Mouse (Mus musculus) forebrain, embryonic 11.5 days (tissue): ENCODE results near the gene Smc4. TPM values are rescaled to one million over a fixed set of nuclear protein-coding genes. Genes with fewer than 3 reads are reported as not detected.

ENCODE experiments used
- ATAC-seq: fragments of 200-750 bp; cut with Nextera tagmentation; replicated peaks from 2 replicates; pipeline ENCODE4 v1.8.0; 2017; ENCODE audit warnings: moderate TSS enrichment; ENCODE audit not compliant: low FRiP score
- DNase-seq: peaks from one replicate; pipeline ENCODE4 v3.0.0-alpha.2; 2017; ENCODE audit warnings: low spot score
- H3K27ac ChIP-seq: fragments of 300-500 bp; sonication (generic); 2 replicates; pipeline ENCODE4 v1.5.1; 2014; ENCODE audit warnings: low read depth, low read length
- H3K27me3 ChIP-seq: fragments of 300-500 bp; sonication (generic); 2 replicates; pipeline ENCODE4 v1.6.1; 2014; ENCODE audit warnings: mild to moderate bottlenecking, low read length, mixed read lengths; ENCODE audit not compliant: control insufficient read depth, insufficient read depth
- H3K36me3 ChIP-seq: fragments of 300-500 bp; sonication (generic); 2 replicates; pipeline ENCODE4 v1.6.1; 2014; ENCODE audit warnings: mild to moderate bottlenecking, low read length, moderate library complexity, mixed read lengths; ENCODE audit not compliant: control insufficient read depth, insufficient read depth
- H3K4me1 ChIP-seq: fragments of 300-500 bp; sonication (generic); replicated peaks from 2 replicates; pipeline ENCODE4 v1.6.1; 2014; ENCODE audit warnings: low read length, mixed read lengths; ENCODE audit not compliant: control insufficient read depth, insufficient read depth
- H3K4me2 ChIP-seq: fragments of 300-500 bp; sonication (generic); 2 replicates; pipeline ENCODE4 v1.6.1; 2014; ENCODE audit warnings: low read depth, mild to moderate bottlenecking, low read length, moderate library complexity, mixed read lengths; ENCODE audit not compliant: severe bottlenecking
- H3K4me3 ChIP-seq: fragments of 300-500 bp; sonication (generic); 2 replicates; pipeline ENCODE4 v1.5.1; 2014; ENCODE audit warnings: low read depth, low read length
- H3K9ac ChIP-seq: fragments of 300-500 bp; sonication (generic); 2 replicates; pipeline ENCODE4 v1.6.1; 2014; ENCODE audit warnings: low read length
- H3K9me3 ChIP-seq: fragments of 300-500 bp; sonication (generic); 2 replicates; pipeline ENCODE4 v1.6.1; 2016; ENCODE audit warnings: low read length, mixed read lengths; ENCODE audit not compliant: control insufficient read depth
- WGBS: fragments of 180-500 bp; shearing (Covaris S2); extraction: QIAGEN DNeasy Blood & Tissue Kit; methylation state at CpG from one replicate; pipeline ENCODE4 v1.1.7; 2014; 5-methylcytosine and 5-hydroxymethylcytosine counted together
- polyA plus RNA-seq: library from polyadenylated mRNA; unstranded; fragments of >200 nt; fragmentation: Nextera tagmentation; extraction: Ambion mirVana; gene quantifications from 2 replicates; pipeline ENCODE4 v1.2.1, GENCODE M21; 2014

Smc4 gene
- polyA plus RNA-seq, 1 experiment from 2014 or later = 258 TPM

DNA sequence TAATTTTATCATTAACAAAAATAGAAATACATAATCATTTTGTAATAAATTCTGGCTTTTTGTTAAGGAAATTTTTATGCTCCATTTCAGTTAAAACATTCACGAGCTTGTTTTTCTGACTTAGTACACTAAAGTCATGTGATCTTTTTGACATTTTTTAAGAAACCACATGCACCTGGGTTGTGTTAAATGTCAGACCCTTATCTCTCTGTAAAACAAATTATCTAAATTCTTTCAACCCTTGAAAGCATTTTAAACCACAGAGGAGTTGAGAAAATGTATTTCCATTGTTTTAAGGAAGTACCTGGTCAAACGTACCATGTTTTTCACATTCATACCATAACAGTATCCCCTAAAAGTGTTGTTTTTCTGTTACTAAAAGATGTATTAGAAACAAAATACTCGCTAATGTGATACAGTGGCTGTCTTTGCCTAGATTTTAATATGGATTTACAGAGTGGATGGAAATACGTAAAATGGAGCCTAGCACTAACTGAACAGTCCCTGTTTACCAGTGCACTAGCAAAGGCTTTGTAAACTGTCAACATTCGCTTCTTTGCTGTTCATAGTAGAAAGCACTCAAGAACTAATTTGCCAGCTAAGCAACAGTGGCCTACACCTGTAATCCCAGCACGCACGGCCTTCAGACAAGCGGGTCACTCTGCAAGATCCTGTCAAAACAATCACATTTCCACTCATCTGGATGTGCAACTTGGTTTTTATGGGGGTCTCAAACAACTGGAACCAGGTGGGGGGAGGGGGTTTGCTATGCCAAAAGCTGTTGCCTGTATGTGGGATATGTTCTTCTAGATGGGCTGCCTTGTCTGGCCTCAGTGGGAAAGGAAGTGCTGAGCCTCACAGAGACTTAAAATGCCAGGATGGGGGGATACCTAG, 29.7 kb upstream of the Smc4 start:
- Histone ChIP-seq H3K27me3 (no peaks in the 10 kb centered on the region), H3K9ac (no peak overlapping the region), H3K9me3 (no peaks in the 10 kb centered on the region), H3K4me2 (no peak overlapping the region), H3K4me1 (no peaks in the 10 kb centered on the region), H3K27ac (no peak overlapping the region), H3K4me3 (no peak overlapping the region), H3K36me3 (no peaks in the 10 kb centered on the region)
- ATAC-seq = no peak
- WGBS = 90% methylated on average over 8 of the region's 8 CpGs
- no peak for DNase-seq

GRCm38 (mm10) chr3:68975533-68976490, 28.7 kb upstream of the Smc4 start:
- Histone ChIP-seq H3K9ac (no peak overlapping the region), H3K4me3 (no peak overlapping the region), H3K27me3 (no peaks in the 10 kb centered on the region), H3K4me1 (no peaks in the 10 kb centered on the region), H3K4me2 (no peak overlapping the region), H3K9me3 (no peaks in the 10 kb centered on the region), H3K36me3 (no peaks in the 10 kb centered on the region), H3K27ac (no peak overlapping the region)
- 60% methylated on average over 9 of the region's 9 CpGs for WGBS
- ATAC-seq (no peak), DNase-seq (no peak)

- Histone ChIP-seq H3K4me1 (no peaks in the 10 kb centered on the region), H3K9ac (no peak overlapping the region), H3K27me3 (no peaks in the 10 kb centered on the region), H3K27ac (no peak overlapping the region), H3K4me3 (no peak overlapping the region), H3K4me2 (no peak overlapping the region), H3K9me3 (no peaks in the 10 kb centered on the region), H3K36me3 (no peaks in the 10 kb centered on the region)
- ATAC-seq = no peak
- DNase-seq = no peak
- 96% methylated on average over 4 of the region's 4 CpGs for WGBS
These were observed 26.8 kb upstream of the Smc4 start for GRCm38 (mm10) chr3:68977696-68978095.

DNA sequence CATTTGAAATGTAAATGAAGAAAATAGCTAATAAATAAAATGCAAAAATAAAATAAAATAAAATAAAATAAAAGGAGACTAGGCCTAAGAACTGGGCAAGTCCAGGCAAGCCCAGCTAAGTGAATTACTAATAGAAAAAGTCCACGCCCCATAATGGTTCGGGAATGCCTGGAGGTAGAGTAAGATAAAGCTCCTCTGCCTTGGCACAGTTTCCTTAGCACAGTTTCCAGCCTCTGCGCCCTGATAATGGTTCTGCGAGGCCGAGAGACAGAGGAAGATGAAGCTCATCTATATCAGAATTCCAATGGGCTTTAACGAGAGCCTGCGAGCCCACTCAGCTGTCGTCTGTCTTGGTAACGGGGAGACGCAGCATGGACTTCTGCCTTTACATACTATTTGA, 25.4 kb upstream of the Smc4 start:
- no peaks in the 10 kb centered on the region for H3K9me3 ChIP-seq
- H3K9ac ChIP-seq = no peak overlapping the region
- no peak overlapping the region for H3K4me3 ChIP-seq
- H3K36me3 ChIP-seq = no peaks in the 10 kb centered on the region
- DNase-seq (no peak), ATAC-seq (no peak)
- 90% methylated on average over 10 of the region's 10 CpGs for WGBS
- no peaks in the 10 kb centered on the region for H3K27me3 ChIP-seq
- H3K4me2 ChIP-seq = no peak overlapping the region
- no peaks in the 10 kb centered on the region for H3K4me1 ChIP-seq
- H3K27ac ChIP-seq = no peak overlapping the region

- DNase-seq = no peak
- Histone ChIP-seq H3K36me3 (no peaks in the 10 kb centered on the region), H3K9me3 (no peaks in the 10 kb centered on the region), H3K9ac (no peak overlapping the region), H3K4me2 (no peak overlapping the region), H3K4me3 (no peak overlapping the region), H3K4me1 (no peaks in the 10 kb centered on the region), H3K27ac (no peak overlapping the region), H3K27me3 (no peaks in the 10 kb centered on the region)
- no peak for ATAC-seq
- 87% methylated on average over 9 of the region's 9 CpGs for WGBS
These were observed 23.6 kb upstream of the Smc4 start for GRCm38 (mm10) chr3:68980898-68981297.

DNA sequence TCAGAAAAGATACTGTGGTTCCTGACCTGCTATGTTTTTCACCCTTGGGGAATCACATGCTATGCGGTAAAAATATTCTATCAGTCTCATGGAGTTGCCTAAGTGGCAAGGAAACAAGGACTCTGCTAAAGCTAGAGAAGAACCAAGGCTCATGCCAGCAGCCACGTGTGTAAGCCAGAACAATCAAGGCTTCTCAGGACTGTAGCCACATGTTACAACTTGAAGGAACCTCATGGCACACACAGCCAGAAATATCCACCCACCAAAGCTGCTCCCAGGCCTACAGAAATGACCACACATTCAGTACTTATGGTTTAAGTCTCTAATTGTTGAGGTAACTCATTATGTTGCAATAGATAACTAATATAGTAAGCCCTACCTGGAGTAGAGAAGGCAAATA, 18.0 kb upstream of the Smc4 start:
- H3K27me3 ChIP-seq = no peaks in the 10 kb centered on the region
- WGBS = 89% methylated on average over 2 of the region's 2 CpGs
- ATAC-seq (no peak), DNase-seq (no peak)
- no peak overlapping the region for H3K27ac ChIP-seq
- no peaks in the 10 kb centered on the region for H3K4me1 ChIP-seq
- H3K4me3 ChIP-seq = no peak overlapping the region
- no peak overlapping the region for H3K9ac ChIP-seq
- no peak overlapping the region for H3K4me2 ChIP-seq
- H3K9me3 ChIP-seq = no peaks in the 10 kb centered on the region
- H3K36me3 ChIP-seq = peaks cover 5% of the 10 kb centered on the region; the same call in 1 of the 2 replicates

DNA sequence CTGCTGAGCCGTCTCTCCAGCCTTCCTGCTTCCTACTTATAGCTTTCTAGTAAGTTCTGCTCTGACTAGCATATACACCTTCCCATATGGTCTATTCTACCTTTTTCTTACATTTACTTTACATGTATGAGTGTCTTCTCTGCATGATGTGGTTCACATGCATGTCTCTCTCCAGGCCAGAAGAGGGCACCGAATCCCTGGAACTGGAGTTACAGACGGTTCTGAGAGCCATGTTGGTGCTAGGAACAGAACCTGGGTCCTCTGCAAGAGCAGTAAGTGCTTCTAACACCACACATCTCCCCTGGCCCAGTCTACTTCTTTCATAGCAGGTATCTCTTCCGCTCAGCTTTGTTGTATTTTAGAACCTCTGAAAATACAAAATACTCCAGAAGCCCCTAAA, 1.8 kb upstream of the Smc4 start:
- no peaks in the 10 kb centered on the region for H3K27me3 ChIP-seq
- no peaks in the 10 kb centered on the region for H3K9me3 ChIP-seq
- H3K36me3 ChIP-seq = no peaks in the 10 kb centered on the region
- no peak overlapping the region for H3K9ac ChIP-seq
- H3K27ac ChIP-seq = no peak overlapping the region
- ATAC-seq = no peak
- no peak overlapping the region for H3K4me2 ChIP-seq
- H3K4me1 ChIP-seq = no peaks in the 10 kb centered on the region
- no peak overlapping the region for H3K4me3 ChIP-seq
- no peak for DNase-seq
- 86% methylated on average over 4 of the region's 4 CpGs for WGBS

- H3K4me2 ChIP-seq = peak overlapping the region; percentile 47
- H3K4me1 ChIP-seq = no peaks in the 10 kb centered on the region
- H3K27me3 ChIP-seq = no peaks in the 10 kb centered on the region
- 1% methylated on average over 7 of the region's 7 CpGs for WGBS
- H3K9ac ChIP-seq = peak overlapping the region; percentile 95
- no peaks in the 10 kb centered on the region for H3K9me3 ChIP-seq
- no peaks in the 10 kb centered on the region for H3K36me3 ChIP-seq
- DNase-seq (no peak), ATAC-seq (peak; percentile 45)
- H3K4me3 ChIP-seq = peak overlapping the region; percentile 99
- H3K27ac ChIP-seq = peak overlapping the region; percentile 90
These were observed 492 bp upstream of the Smc4 start for GRCm38 (mm10) chr3:69004055-69004436.
